Comparison of ENCODE assay signal across 23 mouse cellular contexts in the genomic region with DNA sequence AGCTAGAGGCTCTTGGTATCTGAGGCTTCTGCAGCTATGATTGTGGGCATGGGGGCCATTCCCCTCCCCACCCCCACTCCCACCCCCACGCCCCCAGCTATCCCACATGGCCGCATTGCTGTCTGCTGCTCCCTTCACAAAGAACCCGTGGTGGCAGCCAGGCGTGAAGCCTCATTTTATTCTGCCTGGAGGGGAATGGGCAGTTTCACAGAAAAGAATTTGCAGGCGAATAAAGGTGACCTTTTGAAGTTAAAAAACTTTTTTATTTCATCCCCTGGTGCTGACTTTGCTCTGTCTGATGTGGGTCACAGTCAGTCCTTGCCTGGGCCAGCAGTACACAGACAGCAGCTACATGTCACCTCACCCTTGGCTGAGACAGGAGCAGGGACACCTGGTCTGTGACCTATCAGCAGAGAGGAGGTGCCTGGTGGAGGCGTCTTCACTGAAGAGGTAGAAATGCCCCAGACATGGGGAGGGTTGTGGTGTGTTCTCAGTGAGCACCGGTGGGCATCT. TPM values are rescaled to one million over a fixed set of nuclear protein-coding genes. Genes with fewer than 3 reads are reported as not detected.
DNase-seq lines count a peak whose midpoint lies in the region; ATAC-seq and TF ChIP-seq lines count a peak whose summit lies in the region.
"Had no signal": no experiment of that assay in that cellular context is flagged by ENCODE, and none has a peak within 500 bp of the region (broad histone marks: within the 10 kb centered on the region; RNA-seq: fewer than 3 reads in every experiment).

No protein-coding gene starts in this region.

- H3K27ac ChIP-seq in hindbrain, embryonic 10.5 days = peak overlapping the region; percentile 66; the same call in 1 of the 2 replicates
- no peak overlapping the region for H3K27ac ChIP-seq in hindbrain, postnatal 0 days
- H3K27ac ChIP-seq in kidney, embryonic 15.5 days = no peak overlapping the region
- H3K27ac ChIP-seq in kidney, postnatal 0 days = no peak overlapping the region
- H3K27ac ChIP-seq: embryonic facial prominence, embryonic 13.5 days; forebrain, embryonic 13.5 days; gastrocnemius, adult 2 months had no signal

- peaks cover 46% of the 10 kb centered on the region for H3K4me1 ChIP-seq in hindbrain, embryonic 10.5 days (replicated peaks)
- no peaks in the 10 kb centered on the region for H3K4me1 ChIP-seq in hindbrain, postnatal 0 days (ENCODE audit: insufficient read depth, low read length)
- peaks cover 18% of the 10 kb centered on the region for H3K4me1 ChIP-seq in kidney, embryonic 15.5 days
- no peaks in the 10 kb centered on the region; the same call in 1 of the 2 replicates for H3K4me1 ChIP-seq in kidney, postnatal 0 days (replicated peaks; ENCODE audit: insufficient read depth, low read length)
- H3K4me1 ChIP-seq: forebrain, embryonic 13.5 days; heart, embryonic 12.5 days had no signal

- WGBS in hindbrain, embryonic 10.5 days = 36% methylated on average over 7 of the region's 7 CpGs
- 32% methylated on average over 7 of the region's 7 CpGs for WGBS in hindbrain, postnatal 0 days
- WGBS in kidney, embryonic 15.5 days = 40% methylated on average over 7 of the region's 7 CpGs
- WGBS in kidney, postnatal 0 days = 34% methylated on average over 7 of the region's 7 CpGs

- 0 out of 2 replicates have a peak, but pooled peaks cover 22% of the 10 kb centered on the region for H3K27me3 ChIP-seq in hindbrain, embryonic 10.5 days (ENCODE audit: insufficient read depth, poor library complexity, severe bottlenecking)
- no peaks in the 10 kb centered on the region for H3K27me3 ChIP-seq in hindbrain, postnatal 0 days (ENCODE audit: insufficient read depth, low read length)
- no peaks in the 10 kb centered on the region for H3K27me3 ChIP-seq in kidney, embryonic 15.5 days
- no peaks in the 10 kb centered on the region for H3K27me3 ChIP-seq in kidney, postnatal 0 days (ENCODE audit: insufficient read depth, low read length)

- no peaks in the 10 kb centered on the region for H3K36me3 ChIP-seq in hindbrain, embryonic 10.5 days
- H3K36me3 ChIP-seq in hindbrain, postnatal 0 days (ENCODE audit: insufficient read depth, low read length) = no peaks in the 10 kb centered on the region
- no peaks in the 10 kb centered on the region for H3K36me3 ChIP-seq in kidney, embryonic 15.5 days
- no peaks in the 10 kb centered on the region for H3K36me3 ChIP-seq in kidney, postnatal 0 days (ENCODE audit: insufficient read depth, low read length)
- H3K36me3 ChIP-seq: embryonic facial prominence, embryonic 13.5 days; heart, embryonic 12.5 days had no signal

- no peak overlapping the region for H3K9ac ChIP-seq in hindbrain, postnatal 0 days (replicated peaks; ENCODE audit: low read length)
- no peak overlapping the region for H3K9ac ChIP-seq in kidney, embryonic 15.5 days
- H3K9ac ChIP-seq in kidney, postnatal 0 days (ENCODE audit: low read depth, low read length) = 0 out of 2 replicates have a peak overlapping the region, but pooled peaks have one; percentile 4
- H3K9ac ChIP-seq: embryonic facial prominence, embryonic 13.5 days; forebrain, embryonic 13.5 days; heart, embryonic 12.5 days had no signal

- H3K4me2 ChIP-seq in hindbrain, postnatal 0 days (ENCODE audit: low read depth, low read length) = no peak overlapping the region
- H3K4me2 ChIP-seq in kidney, embryonic 15.5 days = no peak overlapping the region
- H3K4me2 ChIP-seq in kidney, postnatal 0 days (ENCODE audit: low read length) = no peak overlapping the region
- H3K4me2 ChIP-seq: embryonic facial prominence, embryonic 13.5 days; forebrain, embryonic 13.5 days; heart, embryonic 12.5 days had no signal

- no peak for DNase-seq in hindbrain, embryonic 10.5 days (ENCODE audit: low spot score)
- DNase-seq in hindbrain, postnatal 0 days (ENCODE audit: low spot score) = no peak
- peak; percentile 55 for DNase-seq in kidney, adult 9 months
- no peak for DNase-seq in kidney, postnatal 0 days (ENCODE audit: low spot score)
- no peak for DNase-seq in spleen, postnatal 10 days (ENCODE audit: low spot score in 2 of 2)
- DNase-seq in spleen, postnatal 14 days (ENCODE audit: low spot score in 2 of 2) = no peak
- DNase-seq: cerebellum, adult 11-12 months; cerebellum, adult 9-11 months; cerebellum, postnatal 36 days; gastrocnemius, adult 2 months; gastrocnemius, postnatal 25 days had no signal

- H3K4me3 ChIP-seq in hindbrain, embryonic 10.5 days = no peak overlapping the region
- no peak overlapping the region for H3K4me3 ChIP-seq in hindbrain, postnatal 0 days (ENCODE audit: low read length)
- H3K4me3 ChIP-seq in kidney, embryonic 15.5 days (replicated peaks) = no peak overlapping the region
- no peak overlapping the region for H3K4me3 ChIP-seq in kidney, postnatal 0 days (replicated peaks; ENCODE audit: low read depth, low read length)
- H3K4me3 ChIP-seq: embryonic facial prominence, embryonic 13.5 days; forebrain, embryonic 13.5 days; gastrocnemius, adult 2 months; heart, embryonic 12.5 days had no signal

- ATAC-seq in hindbrain, postnatal 0 days = no peak
- no peak for ATAC-seq in kidney, embryonic 15.5 days (replicated peaks; ENCODE audit: low FRiP score)
- no peak; the same call in 1 of the 2 replicates for ATAC-seq in kidney, postnatal 0 days (replicated peaks; ENCODE audit: low FRiP score, low read depth)
- ATAC-seq: forebrain, embryonic 13.5 days had no signal

- H3K9me3 ChIP-seq in hindbrain, embryonic 10.5 days = no peaks in the 10 kb centered on the region
- H3K9me3 ChIP-seq in hindbrain, postnatal 0 days (ENCODE audit: low read length) = no peaks in the 10 kb centered on the region
- H3K9me3 ChIP-seq in kidney, embryonic 15.5 days (replicated peaks) = no peaks in the 10 kb centered on the region
- no peaks in the 10 kb centered on the region for H3K9me3 ChIP-seq in kidney, postnatal 0 days (replicated peaks; ENCODE audit: low read length)
- H3K9me3 ChIP-seq: embryonic facial prominence, embryonic 13.5 days; forebrain, embryonic 13.5 days; heart, embryonic 12.5 days had no signal

- TF ChIP-seq CTCF in hindbrain, postnatal 0 days (IDR thresholded peaks at IDR 0.05; ENCODE audit: low read depth) = no peak
- TF ChIP-seq CTCF in kidney, postnatal 0 days (IDR thresholded peaks at IDR 0.05; ENCODE audit: low read depth) = no peak

RNA-seq across cellular contexts. Expression of gene Bsnd, which starts 8.8 kb away (rescaled TPM):
- not detected in 2 replicates for polyA plus RNA-seq in hindbrain, embryonic 10.5 days (2016; fragmentation: Nextera tagmentation; extraction: Ambion mirVana)
- total RNA-seq in hindbrain, postnatal 0 days (2014; rRNA removed) = not detected in 2 replicates
- polyA plus RNA-seq in hindbrain, postnatal 0 days (2015; fragmentation: Nextera tagmentation; extraction: Ambion mirVana) = not detected in 2 replicates
- 7.9 and 8.9 TPM in 2 replicates for polyA plus RNA-seq in kidney, embryonic 15.5 days (2015; fragmentation: Nextera tagmentation; extraction: Ambion mirVana)
- 40.1 and 40.6 TPM in 2 replicates for polyA plus RNA-seq in kidney, postnatal 0 days (2015; fragmentation: Nextera tagmentation; extraction: Ambion mirVana)
- total RNA-seq: adrenal gland, postnatal 10 days; gastrocnemius, adult 2 months; gastrocnemius, postnatal 25 days; granulocyte monocyte progenitor cell, adult 5-6 weeks; heart, adult 8-10 months; heart, postnatal 25 days had no signal
- polyA plus RNA-seq: brain, embryonic 14.5 days; C2C12; embryonic facial prominence, embryonic 13.5 days; forebrain, embryonic 13.5 days; heart, embryonic 12.5 days; heart, embryonic 16.5 days; hindbrain, embryonic 11.5 days had no signal

RNA-seq across cellular contexts. Expression of gene Pcsk9, which starts 19.1 kb away (rescaled TPM):
- 2.6 and 3.3 TPM in 2 replicates for polyA plus RNA-seq in hindbrain, embryonic 10.5 days (2016; fragmentation: Nextera tagmentation; extraction: Ambion mirVana)
- 38.8 and 48.7 TPM in 2 replicates for total RNA-seq in hindbrain, postnatal 0 days (2014; rRNA removed)
- polyA plus RNA-seq in hindbrain, postnatal 0 days (2015; fragmentation: Nextera tagmentation; extraction: Ambion mirVana) = 18.8 and 20.3 TPM in 2 replicates
- polyA plus RNA-seq in kidney, embryonic 15.5 days (2015; fragmentation: Nextera tagmentation; extraction: Ambion mirVana) = 16.3 and 18.8 TPM in 2 replicates
- polyA plus RNA-seq in kidney, postnatal 0 days (2015; fragmentation: Nextera tagmentation; extraction: Ambion mirVana) = 5.6 and 6.7 TPM in 2 replicates
- total RNA-seq: gastrocnemius, adult 2 months; heart, adult 8-10 months; heart, postnatal 25 days had no signal
